ENCODE assay signal across 8 mouse cellular contexts in genomic region chr10:21443646-21444324, GRCm38 (mm10).
DNase-seq lines count a peak whose midpoint lies in the region; ATAC-seq lines count a peak whose summit lies in the region.

No protein-coding gene starts in this region.

- no peak overlapping the region for H3K9ac ChIP-seq in heart, embryonic 11.5 days (ENCODE audit: low read depth, low read length)

- peak overlapping the region; percentile 70 for H3K27ac ChIP-seq in heart, embryonic 10.5 days
- no peak overlapping the region for H3K27ac ChIP-seq in heart, embryonic 11.5 days (ENCODE audit: low read depth, low read length)

- H3K4me2 ChIP-seq in heart, embryonic 11.5 days: no peak overlapping the region

- WGBS in heart, embryonic 10.5 days: 50% methylated on average over 8 of the region's 8 CpGs
- WGBS in heart, embryonic 11.5 days (ENCODE audit: insufficient replicate concordance): 46% methylated on average over 8 of the region's 8 CpGs

- no peaks in the 10 kb centered on the region for H3K9me3 ChIP-seq in heart, embryonic 10.5 days
- H3K9me3 ChIP-seq in heart, embryonic 11.5 days (replicated peaks; ENCODE audit: control insufficient read depth, low read length): no peaks in the 10 kb centered on the region

- no peak for DNase-seq in heart, embryonic 10.5 days (ENCODE audit: low spot score)
- DNase-seq in lung, postnatal 10 days: peak; percentile 62
- DNase-seq in lung, adult 18-20 months: no peak
- DNase-seq in left cerebral cortex, postnatal 14 days (ENCODE audit: low spot score in 2 of 2): peak; percentile 60 to 84
- DNase-seq in right cerebral cortex, postnatal 36 days (ENCODE audit: low spot score in 2 of 2): peak; percentile 43 to 69
- no peak for DNase-seq in urinary bladder, postnatal 25 days (ENCODE audit: low spot score)
- no peak for DNase-seq in kidney, postnatal 10 days

- no peaks in the 10 kb centered on the region for H3K36me3 ChIP-seq in heart, embryonic 10.5 days
- no peaks in the 10 kb centered on the region for H3K36me3 ChIP-seq in heart, embryonic 11.5 days (ENCODE audit: control insufficient read depth, insufficient read depth, low read length)

- no peak overlapping the region for H3K4me3 ChIP-seq in heart, embryonic 10.5 days
- H3K4me3 ChIP-seq in heart, embryonic 11.5 days (ENCODE audit: low read depth, low read length): no peak overlapping the region

- H3K27me3 ChIP-seq in heart, embryonic 10.5 days (ENCODE audit: insufficient read depth, poor library complexity, severe bottlenecking): no peaks in the 10 kb centered on the region
- no peaks in the 10 kb centered on the region for H3K27me3 ChIP-seq in heart, embryonic 11.5 days (ENCODE audit: control insufficient read depth, insufficient read depth, low read length)

- ATAC-seq in heart, embryonic 11.5 days (replicated peaks; ENCODE audit: insufficient number of reproducible peaks, low FRiP score, low TSS enrichment): no peak

- H3K4me1 ChIP-seq in heart, embryonic 10.5 days: peaks cover 46% of the 10 kb centered on the region
- peaks cover 29% of the 10 kb centered on the region for H3K4me1 ChIP-seq in heart, embryonic 11.5 days (ENCODE audit: control insufficient read depth, insufficient read depth, low read length)

- intact Hi-C loops in left cerebral cortex, postnatal 14 days (cut with DNase I): no loop called here

Comparison
In these comparisons a context has a peak if more than half of its experiments do, and no peak if none do; other contexts are left out.
1. DNase-seq: peak in lung, postnatal 10 days (single experiment), left cerebral cortex, postnatal 14 days (2 of 2) and right cerebral cortex, postnatal 36 days (2 of 2); none in heart, embryonic 10.5 days (single experiment), lung, adult 18-20 months (0 of 2), urinary bladder, postnatal 25 days (single experiment) and kidney, postnatal 10 days (single experiment).